Mouse (Mus musculus) granulocyte monocyte progenitor cell, adult 5-6 weeks (primary cell): ENCODE results near the gene Srcap. TPM values are rescaled to one million over a fixed set of nuclear protein-coding genes. Genes with fewer than 3 reads are reported as not detected.
A peak's percentile ranks its signal among the peaks of the same experiment; 100 is the strongest.
"Not testable (repeated sequence)": the region's sequence is repeated elsewhere in the genome, so short reads cannot be mapped to it uniquely, and the experiment has no call there.

Experiments used
- ATAC-seq: replicated peaks from 2 replicates; pipeline ENCODE4 v1.8.0; 2016; ENCODE audit warnings: mild to moderate bottlenecking, moderate TSS enrichment, inconsistent platforms; ENCODE audit not compliant: poor library complexity, severe bottlenecking
- total RNA-seq, 2 experiments: library from RNA; stranded (forward) in 1 of 2; stranded (reverse) in 1 of 2; fragments of 200-712, 200-1000 nt in 1 of 2; fragments of >200 nt in 1 of 2; fragmentation: Nextera tagmentation in 1 of 2; gene quantifications; 2 replicates each; pipeline ENCODE4 v1.2.3; 2014 to 2017

Srcap gene
- total RNA-seq, 2 experiments from 2014 or later, result 22.9 to 139 TPM

GRCm38 (mm10) chr7:127488364-127488763, 23.4 kb upstream of the Srcap start:
- not testable (repeated sequence) for ATAC-seq

DNA sequence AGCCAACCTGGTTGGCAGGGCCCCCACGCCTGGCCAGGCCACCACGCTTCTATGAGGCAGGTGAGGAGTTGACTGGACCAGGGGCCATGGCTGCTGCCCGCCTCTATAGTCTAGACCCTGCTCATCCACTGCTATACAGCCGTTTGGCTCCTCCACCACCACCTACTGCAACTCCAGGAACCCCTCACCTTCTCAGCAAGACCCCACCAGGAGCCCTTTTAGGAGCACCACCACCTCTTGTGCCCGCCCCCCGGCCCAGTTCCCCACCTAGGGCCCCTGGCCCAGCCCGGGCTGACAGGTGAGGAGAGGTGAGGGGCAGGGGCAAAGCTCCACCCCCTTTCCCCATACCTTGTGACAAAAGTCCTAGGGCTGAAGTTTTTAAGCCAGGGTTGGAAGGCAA, 21.8 kb upstream of the Srcap start:
- ATAC-seq, result no peak

DNA sequence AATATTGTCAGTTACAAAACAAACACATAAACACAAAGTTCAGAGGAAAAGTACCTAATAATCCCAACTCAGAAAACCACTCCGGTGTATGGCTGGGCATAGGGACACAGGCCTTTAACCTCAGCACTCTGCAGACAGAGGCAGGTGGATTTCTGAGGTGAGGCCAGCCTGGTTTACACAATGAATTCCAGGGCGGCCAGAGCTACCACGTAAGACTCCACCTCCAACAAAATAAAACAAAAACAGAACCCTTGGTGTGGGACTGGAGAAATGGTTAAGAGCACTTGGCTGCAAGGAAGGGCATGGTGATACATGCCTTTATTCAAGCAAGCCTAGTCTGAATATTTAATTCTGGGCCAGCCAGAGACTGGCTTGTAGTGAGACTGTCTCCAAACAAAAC, 19.9 kb upstream of the Srcap start:
- no peak for ATAC-seq

DNA sequence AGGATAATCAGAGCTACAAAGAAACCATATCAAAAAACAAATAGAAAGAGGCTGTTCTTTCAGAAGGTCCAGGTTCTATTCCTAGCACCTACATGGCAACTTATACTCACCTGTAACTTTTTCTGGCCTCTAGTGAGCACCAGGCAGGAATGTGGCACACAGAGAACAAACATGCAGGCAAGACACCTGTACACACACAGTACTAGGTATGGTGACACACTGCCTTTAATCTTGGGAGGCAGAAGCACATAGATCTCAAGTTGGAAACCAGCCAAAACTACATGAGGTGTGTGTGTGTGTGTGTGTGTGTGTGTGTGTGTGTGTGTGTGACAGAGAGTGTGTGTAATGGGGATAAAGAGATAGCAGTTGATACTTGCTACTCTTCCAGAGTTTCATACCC, 17.1 kb upstream of the Srcap start:
- ATAC-seq, result no peak

- ATAC-seq, result no peak
These were observed 14.4 kb upstream of the Srcap start for GRCm38 (mm10) chr7:127497382-127497781.

GRCm38 (mm10) chr7:127498407-127498806, 13.4 kb upstream of the Srcap start:
- ATAC-seq, result no peak

GRCm38 (mm10) chr7:127508291-127508690, 3.5 kb upstream of the Srcap start:
- ATAC-seq, result no peak

- not testable (repeated sequence) for ATAC-seq
These were observed 2.0 kb upstream of the Srcap start for GRCm38 (mm10) chr7:127509830-127510229.

- ATAC-seq, result no peak
These were observed 542 bp upstream of the Srcap start for GRCm38 (mm10) chr7:127511241-127511640.

GRCm38 (mm10) chr7:127512231-127513015, 640 bp downstream of the Srcap start:
- ATAC-seq, result peak; percentile 74

GRCm38 (mm10) chr7:127513016-127513390, 1.2 kb downstream of the Srcap start:
- ATAC-seq, result no peak

- ATAC-seq, result no peak
These were observed 2.0 kb downstream of the Srcap start for GRCm38 (mm10) chr7:127513781-127514180.

DNA sequence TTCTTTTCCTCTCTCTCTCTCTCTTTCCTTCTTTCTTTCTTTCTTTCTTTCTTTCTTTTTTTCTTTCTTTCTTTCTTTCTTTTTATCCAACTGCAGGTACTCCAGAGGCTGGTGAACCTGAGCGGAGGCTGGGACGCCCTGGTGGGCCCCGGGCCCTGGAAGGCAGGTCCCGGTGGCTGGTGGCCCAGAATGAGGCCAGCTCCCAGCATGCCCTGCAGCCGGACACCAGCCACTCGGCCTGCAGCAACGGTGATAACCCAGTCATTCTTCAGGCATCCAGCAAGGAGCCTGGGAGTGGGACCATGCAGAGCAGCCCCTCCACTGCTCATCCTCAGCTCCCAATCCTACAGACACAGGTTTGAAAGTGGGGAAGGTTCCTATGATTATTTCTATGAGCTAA, 4.1 kb downstream of the Srcap start:
- ATAC-seq, result no peak

DNA sequence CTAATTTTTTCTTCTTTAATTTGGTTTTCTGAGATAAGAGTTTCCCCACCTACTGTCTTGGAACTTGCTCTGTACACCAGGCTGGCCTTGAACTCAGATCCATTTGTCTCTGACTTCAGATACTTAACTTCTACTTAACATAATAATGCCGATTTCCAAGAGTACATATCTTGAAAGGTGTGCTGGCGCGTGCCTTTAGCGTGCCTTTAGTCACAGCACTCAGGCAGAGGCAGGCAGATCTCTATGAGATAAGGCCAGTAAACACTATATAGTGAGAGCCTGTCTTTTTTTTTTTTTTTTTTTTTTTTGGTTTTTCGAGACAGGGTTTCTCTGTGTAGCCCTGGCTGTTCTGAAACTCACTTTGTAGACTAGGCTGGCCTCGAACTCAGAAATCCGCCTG, 4.6 kb downstream of the Srcap start:
- ATAC-seq, result no peak

DNA sequence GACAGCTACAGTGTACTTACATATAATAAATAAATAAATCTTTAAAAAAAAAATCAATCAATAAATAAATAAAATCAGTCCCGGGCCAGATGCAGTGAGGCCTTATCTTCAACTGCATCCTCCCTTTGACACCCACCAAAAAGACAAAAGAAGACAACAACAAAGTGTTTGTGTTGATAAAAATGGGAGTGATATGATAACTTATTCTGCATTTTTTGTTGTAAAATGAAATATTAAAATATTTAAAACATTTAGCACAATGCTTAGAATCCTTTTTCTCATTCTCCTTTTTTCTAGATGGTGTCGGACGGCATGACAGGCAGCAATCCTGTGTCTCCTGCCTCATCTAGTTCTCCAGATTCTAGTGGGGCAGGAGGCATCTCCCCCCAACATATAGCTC, 7.5 kb downstream of the Srcap start, which contains the start of gene Gm42715:
Gene Gm42715, plus strand, starts transcription at position 301 of the 400 bp plus-strand sequence.
- ATAC-seq, result no peak

- ATAC-seq, result no peak
These were observed 29.9 kb downstream of the Srcap start for GRCm38 (mm10) chr7:127541671-127542070.

- ATAC-seq, result no peak
These were observed 37.5 kb downstream of the Srcap start for GRCm38 (mm10) chr7:127549116-127549835.

DNA sequence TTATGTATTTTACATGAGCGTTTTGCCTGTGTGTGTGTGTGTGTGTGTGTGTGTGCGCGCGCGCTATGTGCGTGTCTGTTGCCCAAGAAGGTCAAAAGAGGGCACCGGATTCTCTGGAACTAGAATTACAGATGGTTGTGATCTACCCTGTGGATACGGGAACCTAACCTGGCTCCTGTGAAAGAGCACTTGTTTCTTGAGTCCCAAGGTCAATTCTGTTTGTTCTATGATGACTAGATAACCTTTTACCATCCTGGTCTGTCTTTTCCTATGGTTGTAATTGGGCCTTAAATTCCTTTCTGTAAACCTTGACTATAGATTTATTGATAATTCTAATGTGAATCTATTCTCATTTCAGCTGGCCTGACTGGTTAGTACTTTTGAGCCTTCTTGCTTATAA, 39.8 kb downstream of the Srcap start:
- no peak for ATAC-seq

DNA sequence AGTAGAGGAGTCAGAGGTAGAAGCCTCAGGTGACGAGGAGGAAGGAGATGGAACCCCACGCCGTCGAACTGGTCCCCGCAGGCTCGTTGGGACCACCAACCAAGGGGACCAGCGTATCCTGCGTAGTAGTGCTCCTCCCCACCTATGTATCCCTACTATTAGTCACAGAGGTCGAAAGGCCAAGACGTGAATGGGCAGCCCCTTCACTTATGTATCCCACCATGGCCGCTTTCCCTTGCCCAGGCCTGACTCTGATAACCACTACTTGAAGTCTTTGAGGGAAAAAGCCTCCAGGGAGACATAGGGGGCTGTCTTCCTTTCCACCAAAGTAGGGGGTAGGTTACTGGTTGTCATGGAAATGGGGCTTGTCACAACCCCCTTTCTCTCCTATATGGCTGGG, 48.8 kb downstream of the Srcap start:
- ATAC-seq, result no peak

GRCm38 (mm10) chr7:127561340-127561858, 49.6 kb downstream of the Srcap start, which contains the start of gene Tmem265:
Gene Tmem265, plus strand, starts transcription at chr7:127561390.
- no peak for ATAC-seq

- ATAC-seq, result no peak
These were observed 52.8 kb downstream of the Srcap start for GRCm38 (mm10) chr7:127564381-127565150.
